Mouse (Mus musculus): ENCODE data around the gene Bcl9. TPM values are rescaled to one million over a fixed set of nuclear protein-coding genes. Genes with fewer than 3 reads are reported as not detected.

Bcl9 gene
- polyA plus RNA-seq, 1 experiment: 9.1 TPM

DNA sequence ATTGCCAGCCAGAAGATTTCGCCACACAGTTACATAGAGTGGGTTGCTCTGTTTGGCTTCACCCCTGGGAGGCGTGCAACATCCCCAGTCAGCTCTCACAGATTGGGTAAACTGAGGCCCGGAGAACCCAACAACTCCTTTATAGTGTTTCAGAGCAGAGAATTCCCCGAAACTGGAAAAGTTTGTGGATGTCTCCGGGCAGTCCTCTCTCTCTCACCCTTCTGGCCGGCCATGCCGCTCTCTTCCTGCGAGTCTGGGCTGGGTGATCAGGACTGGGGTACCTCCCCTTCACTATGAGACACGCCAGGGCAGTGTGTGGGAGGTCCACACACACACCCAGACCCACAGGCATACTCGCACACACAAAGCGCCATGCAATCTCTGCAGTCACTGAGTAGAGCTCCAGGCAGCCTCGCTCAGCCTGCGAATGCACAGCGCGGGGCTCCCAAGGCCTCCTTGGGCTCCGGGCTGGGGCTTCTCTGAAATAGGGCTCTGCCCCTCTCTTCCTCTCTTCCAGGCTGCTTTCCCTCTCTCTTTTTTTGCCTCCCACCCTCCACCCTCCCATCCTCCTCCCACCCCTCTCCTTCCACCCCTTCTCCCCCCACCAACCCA is 670 bp downstream of the Bcl9 start:
- peak overlapping the region; percentile 65 for H3K27ac ChIP-seq (ENCODE audit: control insufficient read depth, insufficient read depth, low read depth, low read length)

DNA sequence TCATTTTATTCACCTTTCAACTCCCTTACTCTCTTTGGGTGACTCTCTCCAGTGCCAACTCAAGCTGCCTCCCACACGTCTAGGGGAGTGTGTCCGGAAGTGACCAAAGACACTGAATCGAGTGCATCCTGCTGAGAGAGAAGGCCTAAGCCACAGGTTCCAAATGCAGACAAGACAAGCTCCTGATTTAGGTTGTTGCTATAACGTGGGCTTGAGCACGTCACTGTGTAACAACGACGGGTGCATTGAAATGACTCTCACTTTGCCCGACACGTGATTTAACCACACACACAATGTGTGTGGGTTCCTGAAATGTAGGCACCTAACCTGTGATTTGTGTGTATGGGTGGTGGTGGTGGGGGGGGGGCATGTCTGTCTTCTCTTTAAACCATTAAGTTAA is 3.4 kb downstream of the Bcl9 start:
- TF ChIP-seq POLR2A (IDR thresholded peaks at IDR 0.05; ENCODE audit: control insufficient read depth, low read depth, low read length): no peak
- TF ChIP-seq CTCF (IDR thresholded peaks at IDR 0.05; ENCODE audit: control insufficient read depth, insufficient read depth, insufficient replicate concordance, low read depth, low read length): no peak
- H3K27ac ChIP-seq (ENCODE audit: control insufficient read depth, insufficient read depth, low read depth, low read length): no peak overlapping the region
- no peaks in the 10 kb centered on the region for H3K36me3 ChIP-seq (ENCODE audit: control insufficient read depth, insufficient read depth, low read length)
- H3K27me3 ChIP-seq (ENCODE audit: control insufficient read depth, insufficient read depth, low read length): no peaks in the 10 kb centered on the region
- H3K4me1 ChIP-seq (ENCODE audit: control insufficient read depth, insufficient read depth, low read length): peaks cover 7% of the 10 kb centered on the region; the same call in 1 of the 2 replicates
- H3K4me3 ChIP-seq (ENCODE audit: control insufficient read depth, low read depth, low read length): no peak overlapping the region

More for the DNA sequence above, 670 bp downstream of the Bcl9 start:
- TF ChIP-seq POLR2A (IDR thresholded peaks at IDR 0.05; ENCODE audit: control insufficient read depth, low read depth, low read length) (peak; percentile 38; the same call in 1 of the 2 replicates), CTCF (IDR thresholded peaks at IDR 0.05; ENCODE audit: control insufficient read depth, insufficient read depth, insufficient replicate concordance, low read depth, low read length) (no peak)
- Histone ChIP-seq H3K27me3 (ENCODE audit: control insufficient read depth, insufficient read depth, low read length) (no peaks in the 10 kb centered on the region), H3K36me3 (ENCODE audit: control insufficient read depth, insufficient read depth, low read length) (no peaks in the 10 kb centered on the region), H3K4me1 (ENCODE audit: control insufficient read depth, insufficient read depth, low read length) (peaks cover 11% of the 10 kb centered on the region), H3K4me3 (ENCODE audit: control insufficient read depth, low read depth, low read length) (peak overlapping the region; percentile 79)

DNA sequence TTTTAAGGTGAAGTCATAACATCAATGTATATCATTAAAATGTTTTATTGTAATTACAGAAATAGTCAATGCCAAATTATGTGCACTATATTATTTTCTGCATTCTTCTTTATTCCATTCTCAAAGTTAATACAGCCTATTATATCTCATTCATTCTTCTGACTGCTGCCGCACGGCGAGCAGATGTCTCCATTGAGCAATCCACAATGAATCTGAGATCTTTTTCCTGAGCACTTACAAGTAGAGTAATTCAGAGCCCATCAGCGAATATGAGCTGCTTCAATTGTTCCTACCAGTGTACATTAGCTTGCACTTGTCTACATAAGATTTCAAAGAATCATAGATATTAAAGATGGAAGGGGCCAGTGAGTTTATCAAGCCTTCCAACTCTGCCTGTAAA is 12.8 kb downstream of the Bcl9 start:
- H3K27me3 ChIP-seq (ENCODE audit: control insufficient read depth, insufficient read depth, low read length): no peaks in the 10 kb centered on the region
- no peak overlapping the region for H3K27ac ChIP-seq (ENCODE audit: control insufficient read depth, insufficient read depth, low read depth, low read length)
- no peaks in the 10 kb centered on the region for H3K36me3 ChIP-seq (ENCODE audit: control insufficient read depth, insufficient read depth, low read length)
- no peaks in the 10 kb centered on the region for H3K4me1 ChIP-seq (ENCODE audit: control insufficient read depth, insufficient read depth, low read length)
- no peak for TF ChIP-seq CTCF (IDR thresholded peaks at IDR 0.05; ENCODE audit: control insufficient read depth, insufficient read depth, insufficient replicate concordance, low read depth, low read length)
- no peak for TF ChIP-seq POLR2A (IDR thresholded peaks at IDR 0.05; ENCODE audit: control insufficient read depth, low read depth, low read length)
- no peak overlapping the region for H3K4me3 ChIP-seq (ENCODE audit: control insufficient read depth, low read depth, low read length)

DNA sequence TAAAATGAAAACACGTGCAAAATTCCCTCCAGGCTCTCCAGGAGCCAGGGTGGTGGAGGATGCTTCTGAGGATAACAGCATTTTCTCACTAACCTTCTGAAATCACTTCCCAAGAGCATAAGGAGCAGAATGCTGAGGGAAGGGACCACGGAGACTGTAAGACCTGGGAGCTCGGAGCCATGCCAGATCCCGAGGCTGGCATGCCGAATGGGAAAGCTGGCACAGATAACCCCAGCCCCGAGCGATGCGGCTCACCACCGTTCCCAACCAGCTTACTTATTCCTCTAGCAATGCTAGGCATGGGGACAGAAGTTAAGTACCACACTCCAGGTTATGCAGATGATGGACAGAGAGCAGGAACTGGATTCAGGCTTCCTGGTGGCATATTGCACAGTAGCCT is 13.7 kb downstream of the Bcl9 start:
- TF ChIP-seq POLR2A (IDR thresholded peaks at IDR 0.05; ENCODE audit: control insufficient read depth, low read depth, low read length): no peak
- TF ChIP-seq CTCF (IDR thresholded peaks at IDR 0.05; ENCODE audit: control insufficient read depth, insufficient read depth, insufficient replicate concordance, low read depth, low read length): no peak
- Histone ChIP-seq H3K27ac (ENCODE audit: control insufficient read depth, insufficient read depth, low read depth, low read length) (no peak overlapping the region), H3K27me3 (ENCODE audit: control insufficient read depth, insufficient read depth, low read length) (no peaks in the 10 kb centered on the region), H3K4me1 (ENCODE audit: control insufficient read depth, insufficient read depth, low read length) (no peaks in the 10 kb centered on the region), H3K4me3 (ENCODE audit: control insufficient read depth, low read depth, low read length) (no peak overlapping the region), H3K36me3 (ENCODE audit: control insufficient read depth, insufficient read depth, low read length) (no peaks in the 10 kb centered on the region)

DNA sequence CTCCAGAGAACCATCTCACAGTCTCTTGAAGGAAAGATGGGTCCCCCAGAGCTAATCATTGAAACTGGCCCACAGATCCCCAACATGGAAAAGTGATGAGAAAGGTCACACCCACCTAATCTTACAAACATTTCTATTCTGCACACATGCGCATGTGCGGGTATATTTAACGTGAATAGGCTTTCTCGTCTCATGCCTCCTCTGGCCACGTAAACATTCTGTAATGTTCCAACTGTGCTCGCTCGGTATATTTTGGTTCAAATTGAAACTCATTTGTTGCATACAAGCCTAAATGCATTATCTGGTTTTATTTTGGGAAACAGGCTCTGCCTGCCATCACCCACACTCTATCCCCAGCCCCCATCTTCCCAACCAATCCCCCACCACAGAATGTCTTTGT is 16.3 kb downstream of the Bcl9 start:
- H3K4me3 ChIP-seq (ENCODE audit: control insufficient read depth, low read depth, low read length): no peak overlapping the region
- no peaks in the 10 kb centered on the region for H3K27me3 ChIP-seq (ENCODE audit: control insufficient read depth, insufficient read depth, low read length)
- H3K4me1 ChIP-seq (ENCODE audit: control insufficient read depth, insufficient read depth, low read length): no peaks in the 10 kb centered on the region
- no peaks in the 10 kb centered on the region for H3K36me3 ChIP-seq (ENCODE audit: control insufficient read depth, insufficient read depth, low read length)
- no peak overlapping the region for H3K27ac ChIP-seq (ENCODE audit: control insufficient read depth, insufficient read depth, low read depth, low read length)
- TF ChIP-seq POLR2A (IDR thresholded peaks at IDR 0.05; ENCODE audit: control insufficient read depth, low read depth, low read length) (no peak), CTCF (IDR thresholded peaks at IDR 0.05; ENCODE audit: control insufficient read depth, insufficient read depth, insufficient replicate concordance, low read depth, low read length) (no peak)

DNA sequence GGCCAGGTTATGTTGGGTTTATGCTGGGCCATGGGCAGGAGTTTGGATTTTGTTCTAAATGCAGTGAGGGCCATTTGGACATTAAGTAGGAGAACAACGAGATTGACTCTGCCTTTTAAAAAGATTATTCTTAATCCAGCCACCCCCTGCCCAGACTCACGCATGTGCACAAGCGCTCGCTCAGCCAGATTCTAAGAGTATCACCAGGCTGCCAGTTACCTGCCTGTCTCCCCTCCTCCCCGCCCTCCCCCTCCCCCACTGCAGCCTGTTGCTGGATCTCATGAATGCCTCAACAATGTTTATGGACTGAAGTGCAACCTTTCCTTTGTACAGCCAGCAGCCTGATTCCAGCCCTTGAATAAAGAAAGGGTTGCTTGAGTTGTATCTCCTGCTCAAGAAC is 22.0 kb downstream of the Bcl9 start:
- no peak for TF ChIP-seq POLR2A (IDR thresholded peaks at IDR 0.05; ENCODE audit: control insufficient read depth, low read depth, low read length)
- TF ChIP-seq CTCF (IDR thresholded peaks at IDR 0.05; ENCODE audit: control insufficient read depth, insufficient read depth, insufficient replicate concordance, low read depth, low read length): no peak
- H3K27ac ChIP-seq (ENCODE audit: control insufficient read depth, insufficient read depth, low read depth, low read length): no peak overlapping the region
- H3K27me3 ChIP-seq (ENCODE audit: control insufficient read depth, insufficient read depth, low read length): no peaks in the 10 kb centered on the region
- no peaks in the 10 kb centered on the region for H3K4me1 ChIP-seq (ENCODE audit: control insufficient read depth, insufficient read depth, low read length)
- H3K4me3 ChIP-seq (ENCODE audit: control insufficient read depth, low read depth, low read length): no peak overlapping the region
- no peaks in the 10 kb centered on the region for H3K36me3 ChIP-seq (ENCODE audit: control insufficient read depth, insufficient read depth, low read length)

DNA sequence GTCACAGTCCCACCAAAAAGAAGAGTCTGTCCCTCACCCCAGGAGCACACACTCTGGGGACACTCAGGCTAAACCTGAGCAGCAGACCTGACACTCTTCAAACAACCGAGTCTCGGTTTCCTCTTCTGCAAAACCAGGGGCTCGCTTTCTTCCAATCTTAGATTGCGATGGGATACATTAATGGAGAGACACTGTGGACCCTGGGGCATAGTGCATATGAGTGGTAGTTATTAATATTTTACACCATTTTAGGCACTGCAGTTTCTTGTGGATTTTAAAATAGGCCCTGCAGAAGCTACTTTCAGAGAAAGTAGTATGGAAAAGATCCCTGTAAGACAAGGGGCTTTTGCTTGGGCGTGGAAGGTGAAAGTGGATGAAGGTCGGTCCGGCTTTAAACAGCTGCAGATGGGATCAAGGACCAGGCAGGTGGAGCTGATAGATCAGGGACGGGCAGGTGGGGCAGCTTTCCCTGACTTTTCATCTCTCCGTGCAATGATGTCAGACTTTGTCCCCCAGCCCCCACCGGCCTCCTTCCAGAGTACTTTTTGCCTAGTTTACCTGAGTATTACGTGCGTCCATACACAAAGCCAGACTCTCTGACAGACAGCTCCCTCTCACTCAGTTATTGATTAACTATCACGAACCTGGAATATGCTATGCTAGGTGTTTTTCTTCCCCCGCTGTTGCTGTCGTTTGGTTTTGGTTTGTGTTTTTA is 23.0 kb downstream of the Bcl9 start:
- Histone ChIP-seq H3K27me3 (ENCODE audit: control insufficient read depth, insufficient read depth, low read length) (no peaks in the 10 kb centered on the region), H3K4me3 (ENCODE audit: control insufficient read depth, low read depth, low read length) (no peak overlapping the region), H3K27ac (ENCODE audit: control insufficient read depth, insufficient read depth, low read depth, low read length) (no peak overlapping the region), H3K36me3 (ENCODE audit: control insufficient read depth, insufficient read depth, low read length) (no peaks in the 10 kb centered on the region), H3K4me1 (ENCODE audit: control insufficient read depth, insufficient read depth, low read length) (no peaks in the 10 kb centered on the region)
- TF ChIP-seq POLR2A (IDR thresholded peaks at IDR 0.05; ENCODE audit: control insufficient read depth, low read depth, low read length) (no peak), CTCF (IDR thresholded peaks at IDR 0.05; ENCODE audit: control insufficient read depth, insufficient read depth, insufficient replicate concordance, low read depth, low read length) (no peak)
